Mouse (Mus musculus) myocyte (in vitro differentiated cells): Measurements from ENCODE around the gene Sh2d2a. TPM values are rescaled to one million over a fixed set of nuclear protein-coding genes. Genes with fewer than 3 reads are reported as not detected.
A peak's percentile ranks its signal among the peaks of the same experiment; 100 is the strongest.
"Not testable (repeated sequence)": the region's sequence is repeated elsewhere in the genome, so short reads cannot be mapped to it uniquely, and the experiment has no call there.

ENCODE experiments used
- H3K27me3 ChIP-seq: one replicate; pipeline ENCODE4 v1.6.1; 2011; ENCODE audit not compliant: control insufficient read depth, insufficient read depth, insufficient read length
- H3K36me3 ChIP-seq: one replicate; pipeline ENCODE4 v1.6.1; 2011; ENCODE audit not compliant: control insufficient read depth, insufficient read depth
- H3K4me2 ChIP-seq: one replicate; pipeline ENCODE4 v1.6.1; 2011; ENCODE audit warnings: low read depth, control low read depth
- H3K4me3 ChIP-seq: one replicate; pipeline ENCODE4 v1.5.1; 2011; ENCODE audit warnings: mild to moderate bottlenecking, control low read depth, moderate library complexity
- H3K79me2 ChIP-seq: one replicate; pipeline ENCODE4 v1.6.1; 2011; ENCODE audit not compliant: control insufficient read depth, insufficient read depth
- H3ac ChIP-seq: one replicate; pipeline ENCODE4 v1.6.1; 2011; ENCODE audit not compliant: control insufficient read depth, insufficient read length
- CEBPB ChIP-seq: IDR thresholded peaks from 2 replicates; pipeline ENCODE4 v1.6.1; 2011; ENCODE audit warnings: mild to moderate bottlenecking, moderate library complexity; ENCODE audit not compliant: poor library complexity, insufficient read depth, severe bottlenecking
- E2F4 ChIP-seq: IDR thresholded peaks from one replicate; pipeline ENCODE4 v1.6.1; 2011; ENCODE audit warnings: mild to moderate bottlenecking, control low read depth, moderate library complexity; ENCODE audit not compliant: insufficient read depth
- MAX ChIP-seq: IDR thresholded peaks from one replicate; pipeline ENCODE4 v1.6.1; 2011; ENCODE audit warnings: low read depth, mild to moderate bottlenecking, control low read depth
- MYOD1 ChIP-seq, 3 experiments: IDR thresholded peaks; one replicate each; pipeline ENCODE4 v1.6.1; 2011; ENCODE audit warnings: control low read depth in 2 of 3, low read depth in 2 of 3, mild to moderate bottlenecking in 2 of 3, moderate library complexity in 1 of 3; ENCODE audit not compliant: insufficient read length in 2 of 3, control insufficient read depth in 1 of 3
- MYOG ChIP-seq, 3 experiments: IDR thresholded peaks; one replicate each; pipeline ENCODE4 v1.6.1; 2011; ENCODE audit warnings: control low read depth in 2 of 3, low read depth in 2 of 3, mild to moderate bottlenecking in 2 of 3; ENCODE audit not compliant: insufficient read length in 2 of 3, control insufficient read depth in 1 of 3, insufficient read depth in 1 of 3
- POLR2A ChIP-seq: IDR thresholded peaks from one replicate; pipeline ENCODE4 v1.6.1; 2011; ENCODE audit warnings: low read depth, mild to moderate bottlenecking, control low read depth, moderate library complexity; ENCODE audit not compliant: insufficient read length
- POLR2AphosphoS2 ChIP-seq: IDR thresholded peaks from one replicate; pipeline ENCODE4 v1.6.1; 2011; ENCODE audit warnings: low read depth, control low read depth; ENCODE audit not compliant: insufficient read length
- REST ChIP-seq: IDR thresholded peaks from one replicate; pipeline ENCODE4 v1.6.1; 2011; ENCODE audit warnings: mild to moderate bottlenecking, control low read depth, moderate library complexity; ENCODE audit not compliant: insufficient read depth, insufficient read length
- SRF ChIP-seq: IDR thresholded peaks from one replicate; pipeline ENCODE4 v1.6.1; 2011; ENCODE audit warnings: low read depth; ENCODE audit not compliant: control insufficient read depth, insufficient read length
- TCF12 ChIP-seq: IDR thresholded peaks from one replicate; pipeline ENCODE4 v1.6.1; 2011; ENCODE audit warnings: mild to moderate bottlenecking, control low read depth; ENCODE audit not compliant: poor library complexity, insufficient read depth, severe bottlenecking
- TCF3 ChIP-seq: IDR thresholded peaks from one replicate; pipeline ENCODE4 v1.6.1; 2011; ENCODE audit warnings: low read depth, control low read depth; ENCODE audit not compliant: insufficient read length
- USF1 ChIP-seq: IDR thresholded peaks from one replicate; pipeline ENCODE4 v1.6.1; 2011; ENCODE audit warnings: low read depth, mild to moderate bottlenecking, control low read depth, moderate library complexity
- polyA plus RNA-seq: library from polyadenylated mRNA; unstranded; fragments of >200 nt; fragmentation: generic; extraction: Trizol; gene quantifications from one replicate; pipeline ENCODE4 v1.2.1, GENCODE M21; 2012; ENCODE audit warnings: missing spikeins

Sh2d2a gene
- polyA plus RNA-seq, 1 experiment, result not detected

DNA sequence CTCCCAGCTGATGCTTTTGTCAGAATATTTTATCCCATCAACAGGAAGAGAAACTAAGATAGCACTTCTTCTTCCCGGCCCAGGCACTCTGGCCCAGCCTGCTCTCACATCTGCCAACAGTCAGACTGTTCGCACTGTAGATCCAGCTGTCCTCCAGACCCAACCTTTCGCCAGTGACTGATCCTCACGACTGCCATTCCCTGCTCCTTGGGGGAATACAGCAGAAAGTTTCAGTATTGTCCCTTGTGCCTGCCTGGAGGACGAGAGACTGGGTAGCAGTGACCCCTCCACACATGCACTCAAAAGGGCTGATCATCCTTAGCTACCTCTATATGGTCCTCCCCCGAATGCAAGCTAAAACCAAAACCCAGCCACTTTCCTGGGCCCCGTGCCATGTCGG is 9.4 kb downstream of the Sh2d2a start:
- H3K4me3 ChIP-seq, result no peak overlapping the region
- H3K27me3 ChIP-seq, result no peaks in the 10 kb centered on the region
- no peak for TF ChIP-seq CEBPB
- TF ChIP-seq POLR2AphosphoS2, result peak; percentile 50
- no peak overlapping the region for H3ac ChIP-seq
- no peak overlapping the region for H3K4me2 ChIP-seq
- H3K36me3 ChIP-seq, result peaks cover 5% of the 10 kb centered on the region
- no peaks in the 10 kb centered on the region for H3K79me2 ChIP-seq

DNA sequence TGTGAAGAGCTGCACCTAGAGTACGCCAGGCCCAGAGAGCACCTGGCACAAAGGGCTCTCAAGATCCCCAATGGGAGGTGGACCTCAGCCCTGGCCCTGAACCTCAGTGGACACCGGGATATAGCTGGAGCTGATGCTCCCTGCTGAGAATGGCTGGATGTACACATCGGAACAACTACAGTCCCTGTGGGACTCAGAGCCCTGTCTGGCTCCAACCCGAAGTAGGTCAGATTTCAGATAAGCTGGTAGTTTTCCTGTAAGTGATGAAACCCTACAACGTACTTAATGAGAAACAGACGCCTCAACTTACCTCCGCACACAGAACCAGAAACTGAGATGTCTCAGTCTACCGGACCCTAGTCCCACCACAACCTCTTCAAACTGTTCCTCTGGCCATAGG is 11.1 kb downstream of the Sh2d2a start:
- no peak for TF ChIP-seq USF1
- TF ChIP-seq MYOG (IDR thresholded peaks at IDR 0.05; ENCODE audit: control insufficient read depth in 1 of 3, insufficient read depth in 1 of 3, insufficient read length in 2 of 3, low read depth in 2 of 3), result no peak
- no peak for TF ChIP-seq TCF3
- TF ChIP-seq E2F4, result no peak
- TF ChIP-seq SRF, result no peak
- no peak for TF ChIP-seq REST
- TF ChIP-seq CEBPB, result no peak
- no peak for TF ChIP-seq TCF12
- TF ChIP-seq POLR2AphosphoS2, result no peak
- TF ChIP-seq POLR2A, result no peak
- no peak for TF ChIP-seq MAX
- Histone ChIP-seq H3K79me2 (no peaks in the 10 kb centered on the region), H3K4me3 (no peak overlapping the region), H3K27me3 (no peaks in the 10 kb centered on the region), H3K4me2 (no peak overlapping the region), H3K36me3 (peaks cover 13% of the 10 kb centered on the region), H3ac (no peak overlapping the region)

DNA sequence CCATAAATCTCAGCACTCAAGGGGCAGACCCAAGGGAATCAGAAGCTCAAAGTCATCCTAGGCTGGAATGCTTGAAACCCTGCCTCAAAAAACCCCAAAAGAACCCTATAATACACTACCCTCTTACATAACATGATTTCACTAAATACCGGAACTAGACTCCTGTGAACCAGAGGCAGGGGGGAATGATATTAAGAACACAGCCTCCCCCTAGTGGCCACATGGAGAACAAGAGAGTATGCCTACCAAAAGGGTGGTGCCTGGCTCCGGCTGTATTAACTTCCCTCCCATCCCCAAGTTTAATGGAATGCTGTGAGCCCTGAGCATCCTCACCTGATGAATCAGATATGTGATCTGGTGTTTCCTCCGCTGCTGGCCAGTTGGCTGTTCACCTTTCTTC is 13.3 kb downstream of the Sh2d2a start:
- Histone ChIP-seq H3K27me3 (no peaks in the 10 kb centered on the region), H3K4me3 (no peak overlapping the region), H3ac (no peak overlapping the region), H3K36me3 (peaks cover 17% of the 10 kb centered on the region), H3K4me2 (no peak overlapping the region), H3K79me2 (no peaks in the 10 kb centered on the region)
- TF ChIP-seq MYOG (IDR thresholded peaks at IDR 0.05; ENCODE audit: control insufficient read depth in 1 of 3, insufficient read depth in 1 of 3, insufficient read length in 2 of 3, low read depth in 2 of 3) (no peak), TCF12 (no peak), POLR2A (no peak), REST (no peak), E2F4 (no peak), MYOD1 (IDR thresholded peaks at IDR 0.05; ENCODE audit: control insufficient read depth in 1 of 3, insufficient read length in 2 of 3, low read depth in 2 of 3) (no peak), USF1 (no peak), TCF3 (no peak)

DNA sequence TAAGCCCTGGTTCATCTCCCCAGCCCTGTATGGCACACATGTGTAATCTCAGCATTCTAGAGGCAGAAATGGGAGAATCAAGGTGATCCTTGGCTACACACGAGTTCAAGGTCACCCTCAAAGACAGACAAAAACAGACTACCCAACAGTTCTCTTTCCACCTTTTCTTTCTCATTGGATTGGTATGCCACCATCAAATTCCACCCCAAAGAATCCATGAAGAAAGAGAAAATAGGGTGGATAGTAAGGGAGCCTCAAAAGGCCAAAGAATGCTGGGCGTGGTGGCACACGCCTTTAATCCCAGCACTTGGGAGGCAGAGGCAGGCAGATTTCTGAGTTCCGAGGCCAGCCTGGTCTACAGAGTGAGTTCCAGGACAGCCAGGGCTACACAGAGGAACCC is 17.6 kb downstream of the Sh2d2a start:
- peaks cover 33% of the 10 kb centered on the region for H3K36me3 ChIP-seq
- H3ac ChIP-seq, H3K4me2 ChIP-seq, H3K4me3 ChIP-seq, H3K79me2 ChIP-seq, H3K27me3 ChIP-seq: not testable (repeated sequence)

DNA sequence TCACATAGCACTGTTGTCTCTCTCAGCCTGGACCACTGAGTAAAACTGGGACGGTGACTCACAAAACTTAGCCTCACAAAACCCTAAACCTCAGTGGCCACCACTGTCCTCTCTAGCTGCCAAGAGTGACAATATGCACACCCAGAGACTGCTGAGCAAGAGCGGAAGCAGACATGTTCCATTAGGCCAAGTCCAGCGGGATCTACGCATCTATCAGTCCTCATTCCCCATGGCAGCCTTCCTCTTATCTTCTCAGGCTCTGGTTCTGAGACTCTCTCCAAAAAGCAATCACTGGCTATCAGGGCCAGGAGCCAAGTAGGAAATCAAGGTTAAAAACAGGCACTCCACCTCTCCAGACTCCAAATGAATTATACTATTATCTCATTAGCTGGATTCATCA is 31.2 kb downstream of the Sh2d2a start:
- H3K36me3 ChIP-seq, result peaks cover 12% of the 10 kb centered on the region
- H3ac ChIP-seq, result no peak overlapping the region
- TF ChIP-seq REST (no peak), POLR2A (no peak)
- H3K4me3 ChIP-seq, result no peak overlapping the region
- H3K27me3 ChIP-seq, result no peaks in the 10 kb centered on the region
- no peak overlapping the region for H3K4me2 ChIP-seq
- H3K79me2 ChIP-seq, result peaks cover 94% of the 10 kb centered on the region

DNA sequence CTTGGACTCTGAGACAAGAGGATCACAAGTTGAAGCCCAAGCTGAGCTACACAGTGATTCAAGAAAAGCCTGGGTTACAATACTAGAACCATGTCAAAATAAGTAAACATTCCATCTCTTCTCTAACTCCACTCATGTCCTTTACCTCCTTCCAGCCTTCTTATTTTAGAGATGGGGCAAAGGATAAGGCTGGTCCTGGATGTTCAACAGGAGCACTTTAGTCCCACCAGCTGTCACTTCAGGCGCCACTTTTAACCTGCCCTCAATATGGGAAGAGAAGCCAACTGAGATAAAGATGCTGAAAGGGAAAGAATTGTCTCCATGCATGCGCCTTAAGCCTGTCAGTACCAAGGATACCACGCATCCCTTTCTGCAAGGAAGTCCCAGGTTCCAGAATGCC is 37.7 kb downstream of the Sh2d2a start:
- H3K27me3 ChIP-seq, result no peaks in the 10 kb centered on the region
- H3K36me3 ChIP-seq, result peaks cover 12% of the 10 kb centered on the region
- no peak for TF ChIP-seq MAX
- no peak for TF ChIP-seq MYOD1 (IDR thresholded peaks at IDR 0.05; ENCODE audit: control insufficient read depth in 1 of 3, insufficient read length in 2 of 3, low read depth in 2 of 3)
- TF ChIP-seq REST, result no peak
- TF ChIP-seq POLR2AphosphoS2, result no peak
- TF ChIP-seq TCF12, result no peak
- TF ChIP-seq USF1, result no peak
- no peak for TF ChIP-seq E2F4
- TF ChIP-seq TCF3, result no peak
- TF ChIP-seq MYOG (IDR thresholded peaks at IDR 0.05; ENCODE audit: control insufficient read depth in 1 of 3, insufficient read depth in 1 of 3, insufficient read length in 2 of 3, low read depth in 2 of 3), result no peak
- no peak for TF ChIP-seq SRF
- TF ChIP-seq POLR2A, result no peak
- TF ChIP-seq CEBPB, result no peak
- peak overlapping the region; percentile 39 for H3ac ChIP-seq
- peak overlapping the region; percentile 89 for H3K4me2 ChIP-seq
- peaks cover 53% of the 10 kb centered on the region for H3K79me2 ChIP-seq
- H3K4me3 ChIP-seq, result peak overlapping the region; percentile 95
